Mouse (Mus musculus): Measurements from ENCODE around the gene Dact2. TPM values are rescaled to one million over a fixed set of nuclear protein-coding genes. Genes with fewer than 3 reads are reported as not detected.

Dact2 gene
- polyA plus RNA-seq, 1 experiment from 2014 or later = 8.8 TPM

DNA sequence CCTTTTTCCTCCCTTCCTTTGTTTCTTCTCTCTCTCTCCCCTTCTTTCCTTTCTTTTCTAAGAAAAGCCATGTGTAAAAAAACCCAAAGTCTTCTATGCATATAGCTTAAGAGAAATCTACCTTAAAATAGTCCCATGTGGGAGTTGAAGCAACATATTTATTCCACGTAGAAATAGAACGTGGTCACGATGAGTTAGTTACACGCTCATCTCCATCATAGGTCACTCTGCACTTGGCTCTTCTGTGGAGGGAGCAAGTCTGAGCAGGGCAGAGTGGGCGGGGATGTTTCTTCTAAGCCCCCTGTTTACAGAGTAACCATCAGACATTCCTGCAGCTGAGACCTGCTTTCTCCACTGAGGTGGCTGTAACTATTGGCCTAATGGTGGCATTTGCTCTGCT lies 27.1 kb downstream of the Dact2 start:
- no peaks in the 10 kb centered on the region for H3K9me3 ChIP-seq (ENCODE audit: control insufficient read depth, low read depth, low read length)
- no peaks in the 10 kb centered on the region for H3K27me3 ChIP-seq (ENCODE audit: control insufficient read depth, insufficient read depth, low read length)
- peaks cover 28% of the 10 kb centered on the region for H3K4me1 ChIP-seq (ENCODE audit: control insufficient read depth, insufficient read depth, low read length)
- no peak overlapping the region; the same call in 1 of the 2 replicates for H3K27ac ChIP-seq (ENCODE audit: low read length)
- no peaks in the 10 kb centered on the region for H3K36me3 ChIP-seq (ENCODE audit: control insufficient read depth, insufficient read depth, low read length)
- 46% methylated on average over 5 of the region's 5 CpGs for WGBS
- H3K4me2 ChIP-seq (replicated peaks; ENCODE audit: low read depth, low read length) = no peak overlapping the region
- no peak for ATAC-seq (ENCODE audit: insufficient number of reproducible peaks, insufficient read depth, low FRiP score, low read depth)
- H3K4me3 ChIP-seq (ENCODE audit: low read depth, low read length) = no peak overlapping the region
- no peak overlapping the region for H3K9ac ChIP-seq (replicated peaks; ENCODE audit: low read depth, low read length)

DNA sequence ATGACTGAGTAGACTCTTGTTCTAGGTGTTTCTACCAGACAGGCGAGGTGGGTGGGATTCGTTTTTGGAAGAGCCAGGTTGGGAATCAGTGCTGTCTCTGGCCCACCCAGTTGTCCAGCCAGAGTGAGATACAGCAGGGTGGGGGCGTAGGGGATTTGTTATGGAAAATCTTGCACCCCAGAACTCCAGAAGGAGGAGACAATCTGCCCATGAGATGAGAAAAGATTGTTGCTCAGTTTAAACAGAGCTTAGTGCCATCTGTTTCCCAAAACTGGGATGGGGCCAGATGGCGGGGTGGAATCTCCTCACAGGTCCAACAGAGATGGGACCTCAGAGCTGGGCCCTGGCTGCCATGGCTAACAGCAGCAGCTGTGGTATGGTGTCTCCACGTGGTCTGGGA lies 28.4 kb downstream of the Dact2 start:
- Histone ChIP-seq H3K27ac (ENCODE audit: low read length) (no peak overlapping the region), H3K36me3 (ENCODE audit: control insufficient read depth, insufficient read depth, low read length) (no peaks in the 10 kb centered on the region), H3K4me3 (ENCODE audit: low read depth, low read length) (no peak overlapping the region), H3K27me3 (ENCODE audit: control insufficient read depth, insufficient read depth, low read length) (no peaks in the 10 kb centered on the region), H3K4me2 (replicated peaks; ENCODE audit: low read depth, low read length) (no peak overlapping the region), H3K4me1 (ENCODE audit: control insufficient read depth, insufficient read depth, low read length) (peaks cover 33% of the 10 kb centered on the region), H3K9me3 (ENCODE audit: control insufficient read depth, low read depth, low read length) (no peaks in the 10 kb centered on the region), H3K9ac (replicated peaks; ENCODE audit: low read depth, low read length) (no peak overlapping the region)
- 79% methylated on average over 5 of the region's 5 CpGs for WGBS
- no peak for ATAC-seq (ENCODE audit: insufficient number of reproducible peaks, insufficient read depth, low FRiP score, low read depth)

DNA sequence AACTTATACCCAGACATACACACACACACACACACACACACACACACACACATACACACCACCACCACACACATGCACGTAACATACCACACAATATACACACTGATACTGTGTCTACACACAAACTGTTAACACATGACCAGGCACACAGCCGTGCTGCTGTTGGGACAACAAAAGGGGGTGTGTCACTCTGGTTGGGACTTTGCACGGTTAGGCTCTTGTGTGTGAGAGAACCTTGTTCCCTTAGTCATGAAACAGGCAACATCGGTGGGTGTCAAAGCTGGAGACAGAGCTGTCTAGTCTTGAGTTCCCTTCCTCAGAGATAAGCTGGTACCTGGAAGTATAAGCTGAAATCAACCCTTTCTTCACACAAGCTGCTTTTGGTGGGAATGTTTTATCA lies 29.1 kb downstream of the Dact2 start:
- Histone ChIP-seq H3K9ac (replicated peaks; ENCODE audit: low read depth, low read length) (no peak overlapping the region), H3K27ac (ENCODE audit: low read length) (no peak overlapping the region), H3K4me1 (ENCODE audit: control insufficient read depth, insufficient read depth, low read length) (peaks cover 37% of the 10 kb centered on the region), H3K36me3 (ENCODE audit: control insufficient read depth, insufficient read depth, low read length) (no peaks in the 10 kb centered on the region), H3K27me3 (ENCODE audit: control insufficient read depth, insufficient read depth, low read length) (no peaks in the 10 kb centered on the region), H3K4me3 (ENCODE audit: low read depth, low read length) (no peak overlapping the region), H3K4me2 (replicated peaks; ENCODE audit: low read depth, low read length) (no peak overlapping the region), H3K9me3 (ENCODE audit: control insufficient read depth, low read depth, low read length) (no peaks in the 10 kb centered on the region)
- whole genome bisulfite sequencing = 60% methylated on average over 4 of the region's 4 CpGs
- ATAC-seq (ENCODE audit: insufficient number of reproducible peaks, insufficient read depth, low FRiP score, low read depth) = no peak

DNA sequence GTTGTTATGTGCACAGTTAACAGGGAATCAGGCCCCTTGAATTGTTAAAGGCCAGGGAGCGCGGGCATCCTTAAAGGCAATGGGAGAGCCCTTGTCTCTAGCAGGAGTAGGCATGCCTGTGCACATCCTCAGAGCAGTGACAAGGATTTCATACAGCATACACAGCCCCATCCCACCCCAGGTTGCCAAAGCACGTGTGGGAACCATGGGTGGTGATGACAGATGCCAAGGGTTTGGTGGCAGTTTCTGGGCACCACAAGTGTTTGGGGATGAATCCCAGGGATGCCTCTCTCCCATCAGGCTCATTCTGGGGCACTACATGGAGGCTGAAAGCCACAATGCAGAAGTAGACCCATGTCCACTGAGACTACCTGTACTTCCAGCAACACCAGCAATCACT lies 29.7 kb downstream of the Dact2 start:
- H3K27ac ChIP-seq (ENCODE audit: low read length) = no peak overlapping the region
- no peak overlapping the region for H3K4me2 ChIP-seq (replicated peaks; ENCODE audit: low read depth, low read length)
- H3K9me3 ChIP-seq (ENCODE audit: control insufficient read depth, low read depth, low read length) = no peaks in the 10 kb centered on the region
- no peak for ATAC-seq (ENCODE audit: insufficient number of reproducible peaks, insufficient read depth, low FRiP score, low read depth)
- no peak overlapping the region for H3K9ac ChIP-seq (replicated peaks; ENCODE audit: low read depth, low read length)
- H3K36me3 ChIP-seq (ENCODE audit: control insufficient read depth, insufficient read depth, low read length) = no peaks in the 10 kb centered on the region
- peaks cover 37% of the 10 kb centered on the region for H3K4me1 ChIP-seq (ENCODE audit: control insufficient read depth, insufficient read depth, low read length)
- WGBS = 84% methylated on average over 3 of the region's 3 CpGs
- no peaks in the 10 kb centered on the region for H3K27me3 ChIP-seq (ENCODE audit: control insufficient read depth, insufficient read depth, low read length)
- H3K4me3 ChIP-seq (ENCODE audit: low read depth, low read length) = no peak overlapping the region

DNA sequence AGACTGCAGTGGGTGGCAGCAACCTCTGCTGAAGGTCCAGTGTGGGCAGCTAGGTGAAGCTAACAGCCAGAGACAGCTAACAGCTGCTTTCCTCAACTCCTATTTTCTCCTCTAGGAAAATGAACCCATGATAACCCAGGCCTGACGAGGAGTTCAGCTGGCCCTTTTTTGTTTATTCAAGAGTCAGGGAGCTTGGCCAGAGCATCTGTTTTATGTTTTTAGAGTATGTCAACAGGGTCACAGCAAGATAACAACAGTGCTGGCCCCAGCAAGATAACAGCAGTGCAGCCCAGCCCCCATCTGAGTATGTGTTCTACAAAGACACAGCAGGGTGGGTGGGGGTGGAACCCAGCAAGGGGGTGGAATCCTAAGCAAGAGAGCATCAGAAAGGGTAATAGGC lies 30.6 kb downstream of the Dact2 start:
- Histone ChIP-seq H3K4me3 (ENCODE audit: low read depth, low read length) (no peak overlapping the region), H3K27me3 (ENCODE audit: control insufficient read depth, insufficient read depth, low read length) (no peaks in the 10 kb centered on the region), H3K9ac (replicated peaks; ENCODE audit: low read depth, low read length) (no peak overlapping the region), H3K4me2 (replicated peaks; ENCODE audit: low read depth, low read length) (no peak overlapping the region), H3K27ac (ENCODE audit: low read length) (peak overlapping the region; percentile 39), H3K4me1 (ENCODE audit: control insufficient read depth, insufficient read depth, low read length) (peaks cover 30% of the 10 kb centered on the region), H3K36me3 (ENCODE audit: control insufficient read depth, insufficient read depth, low read length) (no peaks in the 10 kb centered on the region), H3K9me3 (ENCODE audit: control insufficient read depth, low read depth, low read length) (no peaks in the 10 kb centered on the region)
- 52% methylated on average over 1 of the region's 1 CpGs for WGBS
- ATAC-seq (ENCODE audit: insufficient number of reproducible peaks, insufficient read depth, low FRiP score, low read depth) = no peak

DNA sequence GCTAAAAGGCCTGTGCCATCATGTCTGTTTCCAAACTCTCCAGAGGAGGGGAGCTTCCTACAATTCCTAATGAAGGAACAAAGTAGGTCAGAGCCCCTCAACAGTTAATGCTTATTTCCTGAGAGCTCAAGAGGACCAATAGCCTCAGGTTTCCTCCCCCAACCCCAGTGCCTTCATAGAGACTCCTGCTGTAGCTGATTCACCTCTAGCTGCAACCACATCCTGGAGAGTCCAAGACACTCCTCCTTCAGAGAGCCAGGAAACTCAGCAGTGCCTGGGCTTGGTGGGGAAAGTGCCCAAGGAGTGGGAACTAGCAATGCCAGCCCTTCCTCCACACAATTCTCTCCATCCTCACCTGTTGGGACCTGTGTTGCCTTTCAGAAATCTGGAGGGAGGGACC lies 31.4 kb downstream of the Dact2 start:
- Histone ChIP-seq H3K4me1 (ENCODE audit: control insufficient read depth, insufficient read depth, low read length) (peaks cover 24% of the 10 kb centered on the region), H3K9ac (replicated peaks; ENCODE audit: low read depth, low read length) (no peak overlapping the region), H3K36me3 (ENCODE audit: control insufficient read depth, insufficient read depth, low read length) (no peaks in the 10 kb centered on the region), H3K27ac (ENCODE audit: low read length) (peak overlapping the region; percentile 39), H3K4me3 (ENCODE audit: low read depth, low read length) (no peak overlapping the region), H3K27me3 (ENCODE audit: control insufficient read depth, insufficient read depth, low read length) (no peaks in the 10 kb centered on the region), H3K4me2 (replicated peaks; ENCODE audit: low read depth, low read length) (no peak overlapping the region), H3K9me3 (ENCODE audit: control insufficient read depth, low read depth, low read length) (no peaks in the 10 kb centered on the region)
- no peak for ATAC-seq (ENCODE audit: insufficient number of reproducible peaks, insufficient read depth, low FRiP score, low read depth)

DNA sequence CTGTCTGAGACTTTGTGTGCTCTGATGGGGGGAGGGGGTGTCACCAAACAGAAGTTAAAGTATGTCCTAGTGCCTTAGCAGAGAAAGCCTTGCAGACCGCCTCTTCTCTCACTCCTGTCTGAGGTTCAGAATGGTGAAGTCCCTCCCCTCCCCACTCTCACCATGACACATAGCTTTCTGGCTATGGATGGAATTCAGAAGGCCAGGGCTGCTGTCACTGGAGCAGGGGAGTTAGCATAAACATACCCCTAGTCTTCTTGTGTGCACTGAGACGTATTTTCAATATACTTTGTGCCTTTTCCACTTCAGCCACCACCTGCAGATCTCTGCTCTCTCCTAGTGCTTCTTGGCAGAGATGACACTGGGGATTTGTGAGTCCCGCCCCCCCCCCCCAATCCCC lies 31.9 kb downstream of the Dact2 start:
- Histone ChIP-seq H3K27me3 (ENCODE audit: control insufficient read depth, insufficient read depth, low read length) (no peaks in the 10 kb centered on the region), H3K4me1 (ENCODE audit: control insufficient read depth, insufficient read depth, low read length) (peaks cover 29% of the 10 kb centered on the region), H3K27ac (ENCODE audit: low read length) (no peak overlapping the region), H3K9ac (replicated peaks; ENCODE audit: low read depth, low read length) (no peak overlapping the region), H3K36me3 (ENCODE audit: control insufficient read depth, insufficient read depth, low read length) (no peaks in the 10 kb centered on the region), H3K4me2 (replicated peaks; ENCODE audit: low read depth, low read length) (no peak overlapping the region), H3K9me3 (ENCODE audit: control insufficient read depth, low read depth, low read length) (no peaks in the 10 kb centered on the region), H3K4me3 (ENCODE audit: low read depth, low read length) (no peak overlapping the region)
- ATAC-seq (ENCODE audit: insufficient number of reproducible peaks, insufficient read depth, low FRiP score, low read depth) = no peak; the same call in 1 of the 2 replicates
- WGBS = 24% methylated on average over 3 of the region's 3 CpGs

DNA sequence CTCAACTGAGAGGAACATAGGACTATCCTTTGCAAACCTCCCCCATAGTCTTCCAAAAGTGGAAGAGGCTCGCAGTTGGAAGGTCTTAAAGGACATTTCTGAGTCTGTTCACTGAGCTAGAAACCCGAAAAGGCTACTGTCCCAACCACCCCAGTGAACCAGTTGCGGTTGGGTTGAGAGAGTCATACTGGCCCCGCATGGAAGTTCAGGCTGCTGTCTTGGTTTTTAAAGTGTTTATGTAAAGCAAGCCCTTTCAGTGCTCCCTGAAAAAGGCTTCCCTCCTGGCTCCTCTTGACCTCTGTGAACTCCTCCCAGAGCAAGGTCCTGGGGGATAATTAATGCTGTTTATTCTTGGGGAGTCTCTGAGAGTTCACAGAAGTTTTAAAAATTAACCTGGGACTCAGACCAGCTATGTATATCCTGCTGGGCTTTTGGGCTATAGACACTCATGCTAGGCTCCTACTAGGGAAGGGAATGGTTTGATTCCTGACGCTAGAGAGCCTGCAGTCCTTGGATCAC lies 33.1 kb downstream of the Dact2 start:
- H3K9ac ChIP-seq (replicated peaks; ENCODE audit: low read depth, low read length) = no peak overlapping the region
- no peak for ATAC-seq (ENCODE audit: insufficient number of reproducible peaks, insufficient read depth, low FRiP score, low read depth)
- H3K27ac ChIP-seq (ENCODE audit: low read length) = no peak overlapping the region
- H3K27me3 ChIP-seq (ENCODE audit: control insufficient read depth, insufficient read depth, low read length) = no peaks in the 10 kb centered on the region
- H3K9me3 ChIP-seq (ENCODE audit: control insufficient read depth, low read depth, low read length) = no peaks in the 10 kb centered on the region
- H3K4me1 ChIP-seq (ENCODE audit: control insufficient read depth, insufficient read depth, low read length) = peaks cover 36% of the 10 kb centered on the region
- no peak overlapping the region for H3K4me2 ChIP-seq (replicated peaks; ENCODE audit: low read depth, low read length)
- 32% methylated on average over 5 of the region's 5 CpGs for WGBS
- no peak overlapping the region for H3K4me3 ChIP-seq (ENCODE audit: low read depth, low read length)
- H3K36me3 ChIP-seq (ENCODE audit: control insufficient read depth, insufficient read depth, low read length) = no peaks in the 10 kb centered on the region

DNA sequence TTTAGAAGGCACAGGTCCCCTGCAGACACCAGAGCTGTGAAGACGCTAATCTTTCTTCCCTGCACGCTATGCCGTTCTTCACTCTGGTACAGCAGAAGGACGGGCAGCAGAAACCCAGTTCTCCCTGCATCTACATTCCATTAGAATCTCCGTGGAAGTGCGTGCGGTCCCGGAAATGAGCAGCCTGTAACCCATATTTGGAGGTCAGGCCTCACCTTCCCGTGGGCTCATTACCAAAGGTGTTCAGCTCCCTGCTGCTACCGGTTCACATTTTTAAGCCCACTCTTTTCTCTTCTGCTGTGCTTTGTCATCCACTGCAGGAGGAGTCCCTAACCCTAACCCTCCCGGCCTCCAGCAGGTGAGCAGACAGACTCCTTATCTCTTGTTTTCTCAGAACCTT lies 34.7 kb downstream of the Dact2 start:
- H3K4me1 ChIP-seq (ENCODE audit: control insufficient read depth, insufficient read depth, low read length) = peaks cover 43% of the 10 kb centered on the region

More for the DNA sequence above, 34.7 kb downstream of the Dact2 start:
- no peaks in the 10 kb centered on the region for H3K36me3 ChIP-seq (ENCODE audit: control insufficient read depth, insufficient read depth, low read length)
- no peak overlapping the region for H3K27ac ChIP-seq (ENCODE audit: low read length)
- H3K4me3 ChIP-seq (ENCODE audit: low read depth, low read length) = no peak overlapping the region
- H3K4me2 ChIP-seq (replicated peaks; ENCODE audit: low read depth, low read length) = no peak overlapping the region
- WGBS = 51% methylated on average over 11 of the region's 11 CpGs
- no peak for ATAC-seq (ENCODE audit: insufficient number of reproducible peaks, insufficient read depth, low FRiP score, low read depth)
- no peak overlapping the region for H3K9ac ChIP-seq (replicated peaks; ENCODE audit: low read depth, low read length)
- no peaks in the 10 kb centered on the region for H3K9me3 ChIP-seq (ENCODE audit: control insufficient read depth, low read depth, low read length)
- H3K27me3 ChIP-seq (ENCODE audit: control insufficient read depth, insufficient read depth, low read length) = no peaks in the 10 kb centered on the region

Data from stomach, embryonic 14.5 days (tissue).